Comparison of ENCODE assay signal across 9 mouse cellular contexts in genomic region chr11:19015731-19016461, GRCm38 (mm10). TPM values are rescaled to one million over a fixed set of nuclear protein-coding genes. Genes with fewer than 3 reads are reported as not detected.
DNase-seq lines count a peak whose midpoint lies in the region; ATAC-seq and TF ChIP-seq lines count a peak whose summit lies in the region.
"Had no signal": no experiment of that assay in that cellular context is flagged by ENCODE, and none has a peak within 500 bp of the region (broad histone marks: within the 10 kb centered on the region; RNA-seq: fewer than 3 reads in every experiment).

No protein-coding gene starts in this region.

- DNase-seq in heart, adult 18-20 months, result peak; percentile 27 to 73
- DNase-seq in heart, adult 9 months (ENCODE audit: low spot score in 2 of 2), result no peak
- DNase-seq in adipocyte (ENCODE audit: low spot score), result peak; percentile 65
- DNase-seq in forebrain, postnatal 0 days, result no peak
- DNase-seq in kidney, postnatal 4 days, result peak; percentile 36 to 52
- peak; percentile 66 for DNase-seq in neural tube, embryonic 11.5 days (ENCODE audit: low spot score)
- DNase-seq in thymus, postnatal 25 days, result no peak
- no peak for DNase-seq in right cerebral cortex, postnatal 14 days

- WGBS in forebrain, postnatal 0 days, result 11% methylated on average over 37 of the region's 37 CpGs
- under 1% methylated on average over 37 of the region's 37 CpGs for WGBS in neural tube, embryonic 11.5 days

- peak overlapping the region; percentile 91 for H3K4me2 ChIP-seq in forebrain, postnatal 0 days (ENCODE audit: low read depth)
- peak overlapping the region; percentile 92 for H3K4me2 ChIP-seq in neural tube, embryonic 11.5 days (ENCODE audit: low read depth)

- no peak for TF ChIP-seq CTCF in forebrain, postnatal 0 days (IDR thresholded peaks at IDR 0.05; ENCODE audit: low read depth)

- no peak overlapping the region for H3K27ac ChIP-seq in forebrain, postnatal 0 days (ENCODE audit: low read depth, low read length)
- H3K27ac ChIP-seq in neural tube, embryonic 11.5 days (ENCODE audit: low read depth, low read length), result peak overlapping the region; percentile 98

- H3K27me3 ChIP-seq in forebrain, postnatal 0 days (ENCODE audit: insufficient read depth, low read length), result peaks cover 11% of the 10 kb centered on the region
- no peaks in the 10 kb centered on the region for H3K27me3 ChIP-seq in neural tube, embryonic 11.5 days (ENCODE audit: control insufficient read depth, insufficient read depth, low read length)

- H3K4me3 ChIP-seq in forebrain, postnatal 0 days (ENCODE audit: low read depth, low read length), result peak overlapping the region; percentile 56
- H3K4me3 ChIP-seq in neural tube, embryonic 11.5 days (ENCODE audit: low read depth, low read length), result peak overlapping the region; percentile 89

- no peaks in the 10 kb centered on the region for H3K36me3 ChIP-seq in forebrain, postnatal 0 days (ENCODE audit: insufficient read depth)
- no peaks in the 10 kb centered on the region; the same call in 1 of the 2 replicates for H3K36me3 ChIP-seq in neural tube, embryonic 11.5 days (ENCODE audit: control insufficient read depth, insufficient read depth, low read length)

- H3K9me3 ChIP-seq in forebrain, postnatal 0 days (ENCODE audit: low read length), result no peaks in the 10 kb centered on the region
- H3K9me3 ChIP-seq in neural tube, embryonic 11.5 days (ENCODE audit: control insufficient read depth, low read length), result no peaks in the 10 kb centered on the region

- peak overlapping the region; percentile 35 for H3K9ac ChIP-seq in forebrain, postnatal 0 days
- peak overlapping the region; percentile 99 for H3K9ac ChIP-seq in neural tube, embryonic 11.5 days (ENCODE audit: low read length)

- peaks cover 7% of the 10 kb centered on the region; the same call in 1 of the 2 replicates for H3K4me1 ChIP-seq in forebrain, postnatal 0 days (ENCODE audit: insufficient read depth)
- H3K4me1 ChIP-seq in neural tube, embryonic 11.5 days (ENCODE audit: control insufficient read depth, insufficient read depth, low read length), result peaks cover 23% of the 10 kb centered on the region

- no peak for ATAC-seq in forebrain, postnatal 0 days
- no peak for ATAC-seq in neural tube, embryonic 11.5 days (ENCODE audit: insufficient read depth, low FRiP score, low TSS enrichment)
- ATAC-seq: Patski had no signal

RNA-seq across cellular contexts. Expression of gene Meis1, which starts 2.9 kb away (rescaled TPM):
- total RNA-seq in heart, adult 18-20 months (2021), result 10 to 100 TPM; 25.0 to 25.2 TPM
- 15.8 and 16.9 TPM in 2 replicates for total RNA-seq in forebrain, postnatal 0 days (2014; rRNA removed)
- polyA plus RNA-seq in forebrain, postnatal 0 days (2015; fragmentation: Nextera tagmentation; extraction: Ambion mirVana), result 11.4 and 12.5 TPM in 2 replicates
- 183 and 189 TPM in 2 replicates for polyA plus RNA-seq in neural tube, embryonic 11.5 days (2014; fragmentation: Nextera tagmentation; extraction: Ambion mirVana)

Comparison
In these comparisons a context has a peak if more than half of its experiments do, and no peak if none do; other contexts are left out.
1. DNase-seq: peak in heart, adult 18-20 months (2 of 2), adipocyte (single experiment), kidney, postnatal 4 days (2 of 2) and neural tube, embryonic 11.5 days (single experiment); none in heart, adult 9 months (0 of 2), forebrain, postnatal 0 days (single experiment), thymus, postnatal 25 days (single experiment) and right cerebral cortex, postnatal 14 days (single experiment).